Mouse (Mus musculus): ENCODE measurements around the gene Xpo5. TPM values are rescaled to one million over a fixed set of nuclear protein-coding genes. Genes with fewer than 3 reads are reported as not detected.

Gene Xpo5
- polyA plus RNA-seq, 1 experiment from 2014 or later, result 29.9 TPM

DNA sequence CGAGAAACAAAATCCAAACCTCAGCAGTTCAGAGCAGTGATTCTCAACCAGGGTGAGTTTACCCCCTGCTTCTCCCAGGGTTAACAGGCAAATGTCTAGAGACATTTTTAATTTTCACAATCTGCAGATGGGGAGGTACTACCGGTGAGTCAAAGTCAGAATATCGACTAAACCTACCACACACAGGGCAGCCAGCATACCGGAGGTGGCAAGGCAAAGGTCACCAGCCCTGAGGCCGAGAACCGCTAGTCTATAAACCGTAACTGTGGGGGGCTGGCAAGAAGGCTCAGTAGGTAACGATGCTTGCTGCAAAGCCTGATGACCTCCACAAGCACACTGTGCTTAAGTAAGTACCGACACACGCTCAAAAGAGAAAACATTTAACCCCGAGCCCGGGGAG, 62.9 kb downstream of the Xpo5 start:
- no peaks in the 10 kb centered on the region for H3K27me3 ChIP-seq (replicated peaks)
- WGBS, result 89% methylated on average over 12 of the region's 12 CpGs
- H3K9ac ChIP-seq (replicated peaks), result no peak overlapping the region
- no peak; the same call in 1 of the 2 replicates for ATAC-seq (ENCODE audit: low FRiP score)
- H3K4me1 ChIP-seq, result 0 out of 2 replicates have a peak, but pooled peaks cover 3% of the 10 kb centered on the region
- H3K4me2 ChIP-seq, result no peak overlapping the region
- no peak overlapping the region for H3K4me3 ChIP-seq (replicated peaks)
- H3K27ac ChIP-seq (replicated peaks), result no peak overlapping the region
- H3K36me3 ChIP-seq, result peaks cover 41% of the 10 kb centered on the region
- H3K9me3 ChIP-seq (replicated peaks), result no peaks in the 10 kb centered on the region

DNA sequence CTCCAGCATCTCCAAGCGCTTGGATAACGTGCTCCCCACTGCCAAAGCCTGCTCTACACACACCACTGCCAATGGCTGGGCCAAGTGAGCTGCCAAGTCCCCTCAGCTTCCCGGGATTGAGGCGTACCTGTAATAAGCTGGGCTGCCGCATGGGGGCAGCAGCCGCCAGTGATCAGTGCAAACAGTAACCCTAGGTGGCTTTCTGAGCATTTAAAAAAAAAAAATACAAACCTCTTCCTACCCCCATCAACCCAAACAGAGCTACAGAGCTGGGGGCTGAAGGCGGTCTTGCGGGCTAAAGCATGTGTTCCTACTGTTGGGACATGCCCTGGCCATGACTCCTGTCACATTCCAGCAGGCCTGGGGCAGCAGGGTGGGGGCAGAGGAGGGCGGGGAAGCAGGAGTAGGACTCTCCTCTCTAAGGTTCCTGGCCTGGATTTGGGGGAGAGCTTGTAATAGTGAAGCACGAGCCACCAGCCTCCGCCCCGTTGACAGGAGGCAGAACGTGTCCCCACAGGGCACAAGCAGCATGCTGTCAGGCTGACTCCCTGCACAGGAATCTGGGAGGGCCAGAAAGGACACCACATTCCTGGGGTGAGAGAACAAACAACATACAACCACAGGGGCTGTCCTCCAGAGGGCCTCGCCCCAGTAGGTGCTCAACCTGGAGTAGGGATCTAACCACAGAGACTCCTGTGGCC, 63.5 kb downstream of the Xpo5 start:
- no peak overlapping the region for H3K4me3 ChIP-seq (replicated peaks)
- H3K36me3 ChIP-seq, result peaks cover 41% of the 10 kb centered on the region
- peak; percentile 58 for ATAC-seq (ENCODE audit: low FRiP score)
- no peak overlapping the region for H3K4me2 ChIP-seq
- WGBS, result 34% methylated on average over 14 of the region's 14 CpGs
- no peaks in the 10 kb centered on the region for H3K27me3 ChIP-seq (replicated peaks)
- H3K4me1 ChIP-seq, result 0 out of 2 replicates have a peak, but pooled peaks cover 3% of the 10 kb centered on the region
- H3K9me3 ChIP-seq (replicated peaks), result no peaks in the 10 kb centered on the region
- no peak overlapping the region for H3K9ac ChIP-seq (replicated peaks)
- no peak overlapping the region for H3K27ac ChIP-seq (replicated peaks)

GRCm38 (mm10) chr17:46266986-46267385, 64.4 kb downstream of the Xpo5 start:
- WGBS, result 62% methylated on average over 6 of the region's 6 CpGs
- no peak overlapping the region for H3K9ac ChIP-seq (replicated peaks)
- H3K27ac ChIP-seq (replicated peaks), result no peak overlapping the region
- H3K9me3 ChIP-seq (replicated peaks), result no peaks in the 10 kb centered on the region
- H3K27me3 ChIP-seq (replicated peaks), result no peaks in the 10 kb centered on the region
- H3K4me1 ChIP-seq, result 0 out of 2 replicates have a peak, but pooled peaks cover 3% of the 10 kb centered on the region
- ATAC-seq (ENCODE audit: low FRiP score), result no peak
- H3K4me2 ChIP-seq, result no peak overlapping the region
- no peak overlapping the region for H3K4me3 ChIP-seq (replicated peaks)
- H3K36me3 ChIP-seq, result peaks cover 41% of the 10 kb centered on the region

DNA sequence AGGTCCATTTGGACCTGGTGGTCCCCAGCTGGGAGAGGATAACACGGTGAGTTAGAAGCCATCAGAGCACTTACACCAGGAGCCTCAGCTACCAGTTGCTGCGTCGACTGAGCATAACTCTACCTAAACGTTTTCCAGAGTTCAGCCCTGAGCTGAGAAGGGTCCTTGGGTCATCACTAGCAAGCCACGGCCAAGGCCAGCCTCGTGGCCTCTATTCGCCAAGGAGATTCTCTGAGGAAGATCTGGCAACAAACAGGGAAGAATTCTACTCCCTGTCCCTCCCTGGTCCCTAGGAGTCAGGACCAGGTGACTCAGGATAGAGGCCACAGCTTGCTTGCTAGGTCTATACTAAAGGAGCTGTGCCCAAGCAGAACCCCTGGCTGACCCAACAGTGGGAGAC, 64.9 kb downstream of the Xpo5 start:
- H3K9me3 ChIP-seq (replicated peaks), result no peaks in the 10 kb centered on the region
- H3K4me2 ChIP-seq, result no peak overlapping the region
- no peak overlapping the region for H3K4me3 ChIP-seq (replicated peaks)
- 0 out of 2 replicates have a peak, but pooled peaks cover 3% of the 10 kb centered on the region for H3K4me1 ChIP-seq
- ATAC-seq (ENCODE audit: low FRiP score), result no peak
- no peaks in the 10 kb centered on the region for H3K27me3 ChIP-seq (replicated peaks)
- H3K27ac ChIP-seq (replicated peaks), result no peak overlapping the region
- 91% methylated on average over 7 of the region's 7 CpGs for WGBS
- no peak overlapping the region for H3K9ac ChIP-seq (replicated peaks)
- H3K36me3 ChIP-seq, result peaks cover 35% of the 10 kb centered on the region

DNA sequence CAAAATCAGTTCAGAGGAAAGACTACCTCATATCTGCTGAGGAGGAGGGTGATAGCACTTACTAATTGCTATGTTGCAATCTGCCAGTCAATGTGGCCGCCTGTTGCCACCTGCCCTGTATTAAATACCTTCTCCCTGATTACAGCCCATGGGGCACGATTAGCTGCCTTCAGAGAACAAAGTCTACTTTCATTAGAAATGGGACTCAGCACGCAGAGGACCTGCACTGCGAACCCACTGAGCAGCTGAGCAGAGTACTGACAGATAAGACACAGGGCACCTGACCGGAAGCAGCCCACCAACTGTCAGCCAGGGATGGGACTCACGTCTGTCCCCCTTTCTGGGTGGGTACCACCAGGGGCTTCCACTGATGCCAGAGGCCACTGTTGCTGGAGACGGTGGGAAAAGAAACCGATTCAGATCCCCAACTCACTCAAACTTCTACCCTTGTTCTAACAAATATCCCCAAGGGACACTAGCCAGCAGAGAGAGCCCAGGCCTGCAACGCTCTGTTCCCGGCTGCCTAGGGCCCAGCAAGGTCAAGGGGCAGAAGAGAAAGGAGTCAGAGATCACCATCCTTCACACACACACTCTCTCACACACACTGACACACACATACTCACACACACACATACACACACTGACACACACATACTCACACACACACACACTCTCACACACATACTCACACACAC, 65.6 kb downstream of the Xpo5 start:
- no peak for ATAC-seq (ENCODE audit: low FRiP score)
- Histone ChIP-seq H3K27me3 (replicated peaks) (no peaks in the 10 kb centered on the region), H3K4me1 (0 out of 2 replicates have a peak, but pooled peaks cover 3% of the 10 kb centered on the region), H3K27ac (replicated peaks) (no peak overlapping the region), H3K4me2 (no peak overlapping the region), H3K36me3 (peaks cover 29% of the 10 kb centered on the region), H3K4me3 (replicated peaks) (no peak overlapping the region), H3K9ac (replicated peaks) (no peak overlapping the region), H3K9me3 (replicated peaks) (no peaks in the 10 kb centered on the region)
- WGBS, result 86% methylated on average over 10 of the region's 10 CpGs

DNA sequence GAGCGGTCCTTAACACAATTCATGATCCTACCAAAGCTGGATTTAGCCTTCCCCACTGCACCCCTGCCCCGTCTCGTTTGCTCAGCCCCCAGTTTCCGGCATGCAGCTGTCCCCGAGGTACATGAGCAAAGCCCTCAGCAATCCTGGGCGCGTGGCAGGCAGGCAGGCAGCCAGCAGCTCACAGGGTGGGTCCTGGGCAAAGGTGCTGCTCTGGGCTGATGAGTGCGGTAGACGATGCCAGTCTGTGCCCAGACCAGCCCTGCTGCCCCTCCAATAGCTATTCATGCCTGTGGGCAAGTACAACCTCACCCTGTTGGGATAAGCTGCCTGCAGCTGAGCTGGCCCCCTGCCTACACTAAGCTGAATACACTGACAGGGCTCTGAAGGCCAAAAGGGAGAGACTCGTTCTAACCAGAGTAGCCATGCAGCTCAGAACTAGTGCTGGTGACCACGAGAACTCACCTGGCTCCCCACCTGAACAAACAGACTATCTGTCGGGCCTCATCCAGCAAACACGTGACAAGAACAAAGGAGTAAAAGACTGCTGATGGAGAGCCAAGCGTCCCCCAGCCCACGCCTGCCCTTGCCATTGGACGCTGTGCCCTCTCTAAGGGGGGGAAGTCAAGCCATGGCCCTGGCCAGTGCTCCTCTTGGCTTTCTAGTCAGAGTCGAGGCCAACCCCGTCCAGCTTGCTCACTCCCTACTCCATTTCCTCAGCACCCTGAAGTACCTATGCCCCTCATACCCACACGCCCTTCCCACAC, 67.4 kb downstream of the Xpo5 start:
- Histone ChIP-seq H3K4me2 (no peak overlapping the region), H3K9ac (replicated peaks) (no peak overlapping the region), H3K4me3 (replicated peaks) (no peak overlapping the region), H3K4me1 (0 out of 2 replicates have a peak, but pooled peaks cover 5% of the 10 kb centered on the region), H3K27ac (replicated peaks) (no peak overlapping the region), H3K9me3 (replicated peaks) (no peaks in the 10 kb centered on the region), H3K36me3 (peaks cover 14% of the 10 kb centered on the region), H3K27me3 (replicated peaks) (no peaks in the 10 kb centered on the region)
- WGBS, result 84% methylated on average over 19 of the region's 19 CpGs
- ATAC-seq (ENCODE audit: low FRiP score), result no peak

DNA sequence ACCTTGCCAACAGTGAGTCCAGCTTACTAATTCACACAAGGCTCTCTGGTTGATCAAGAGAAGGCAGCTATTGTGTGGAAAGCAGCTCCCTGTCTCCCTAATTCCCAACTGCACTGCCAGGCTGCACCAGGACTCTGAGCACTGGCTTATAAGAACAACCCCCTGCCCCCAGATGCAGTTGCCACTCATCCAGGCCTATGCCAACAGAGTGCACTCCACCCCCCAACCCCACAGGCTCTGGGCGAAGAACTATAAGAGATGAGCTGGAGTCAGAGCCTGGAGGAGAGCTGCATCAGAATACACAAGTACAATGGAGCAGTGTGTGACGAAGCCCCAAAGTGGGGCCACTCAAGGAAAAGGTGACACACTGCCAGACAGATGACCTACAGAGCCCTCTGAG, 69.5 kb downstream of the Xpo5 start:
- Histone ChIP-seq H3K27ac (replicated peaks) (no peak overlapping the region), H3K9me3 (replicated peaks) (no peaks in the 10 kb centered on the region), H3K4me1 (0 out of 2 replicates have a peak, but pooled peaks cover 2% of the 10 kb centered on the region), H3K27me3 (replicated peaks) (no peaks in the 10 kb centered on the region), H3K4me2 (no peak overlapping the region), H3K36me3 (peaks cover 14% of the 10 kb centered on the region), H3K9ac (replicated peaks) (no peak overlapping the region), H3K4me3 (replicated peaks) (no peak overlapping the region)
- ATAC-seq (ENCODE audit: low FRiP score), result no peak
- WGBS, result 74% methylated on average over 2 of the region's 2 CpGs

DNA sequence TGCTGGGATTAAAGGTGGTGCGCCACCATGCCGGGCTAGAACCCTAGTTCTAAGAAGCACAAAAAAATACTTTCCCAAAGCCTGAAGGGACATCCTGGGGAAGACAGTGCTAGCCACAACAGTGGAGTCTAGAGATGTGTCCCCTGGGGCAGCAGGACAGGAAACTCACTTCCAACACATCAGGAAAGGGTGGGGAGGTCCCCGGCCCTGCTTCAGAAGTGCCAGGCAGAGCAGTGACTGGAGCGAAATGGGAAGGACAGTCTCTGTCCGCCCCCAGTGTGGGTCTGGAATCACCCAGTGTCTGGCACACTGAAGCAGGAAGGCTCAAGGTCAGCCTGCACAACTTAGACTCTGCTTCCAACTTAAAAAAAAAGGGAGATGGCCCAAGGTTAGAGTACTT, 70.1 kb downstream of the Xpo5 start:
- no peak for ATAC-seq (ENCODE audit: low FRiP score)
- 90% methylated on average over 5 of the region's 5 CpGs for WGBS
- no peaks in the 10 kb centered on the region for H3K27me3 ChIP-seq (replicated peaks)
- H3K36me3 ChIP-seq, result peaks cover 14% of the 10 kb centered on the region
- no peak overlapping the region for H3K27ac ChIP-seq (replicated peaks)
- no peak overlapping the region for H3K4me3 ChIP-seq (replicated peaks)
- H3K9ac ChIP-seq (replicated peaks), result no peak overlapping the region
- H3K4me1 ChIP-seq, result 0 out of 2 replicates have a peak, but pooled peaks cover 2% of the 10 kb centered on the region
- H3K4me2 ChIP-seq, result no peak overlapping the region
- H3K9me3 ChIP-seq (replicated peaks), result no peaks in the 10 kb centered on the region

GRCm38 (mm10) chr17:46273803-46274236, 71.2 kb downstream of the Xpo5 start:
- no peak for ATAC-seq (ENCODE audit: low FRiP score)
- 79% methylated on average over 1 of the region's 1 CpGs for WGBS

DNA sequence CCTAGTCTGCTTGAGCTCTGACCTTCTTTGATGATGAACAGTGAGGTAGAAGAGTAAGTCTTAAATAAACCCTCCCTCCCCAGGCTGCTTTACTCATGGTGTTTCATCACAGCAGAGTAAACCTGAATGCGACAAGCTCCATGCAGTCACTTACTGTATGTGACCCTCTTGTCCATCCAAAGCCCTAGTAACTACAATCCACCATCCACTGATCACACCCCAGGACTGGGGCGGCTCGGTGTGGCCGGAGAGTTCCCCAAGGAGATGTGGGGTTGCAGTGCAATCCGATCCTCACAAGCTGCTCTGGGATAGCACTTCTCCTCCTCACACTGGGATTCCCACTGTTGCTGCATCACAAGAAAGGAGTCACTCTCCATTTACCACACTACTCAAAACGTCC, 71.9 kb downstream of the Xpo5 start:
- Histone ChIP-seq H3K36me3 (peaks cover 25% of the 10 kb centered on the region), H3K4me2 (no peak overlapping the region), H3K9me3 (replicated peaks) (no peaks in the 10 kb centered on the region), H3K4me1 (0 out of 2 replicates have a peak, but pooled peaks cover 2% of the 10 kb centered on the region), H3K27ac (replicated peaks) (no peak overlapping the region), H3K27me3 (replicated peaks) (no peaks in the 10 kb centered on the region), H3K9ac (replicated peaks) (no peak overlapping the region), H3K4me3 (replicated peaks) (no peak overlapping the region)
- no peak for ATAC-seq (ENCODE audit: low FRiP score)
- 85% methylated on average over 6 of the region's 6 CpGs for WGBS

More at GRCm38 (mm10) chr17:46273803-46274236, 71.2 kb downstream of the Xpo5 start:
- H3K36me3 ChIP-seq, result peaks cover 19% of the 10 kb centered on the region
- H3K4me3 ChIP-seq (replicated peaks), result no peak overlapping the region
- H3K4me2 ChIP-seq, result no peak overlapping the region
- no peaks in the 10 kb centered on the region for H3K27me3 ChIP-seq (replicated peaks)
- H3K9ac ChIP-seq (replicated peaks), result no peak overlapping the region
- 0 out of 2 replicates have a peak, but pooled peaks cover 2% of the 10 kb centered on the region for H3K4me1 ChIP-seq
- no peaks in the 10 kb centered on the region for H3K9me3 ChIP-seq (replicated peaks)
- no peak overlapping the region for H3K27ac ChIP-seq (replicated peaks)

GRCm38 (mm10) chr17:46275034-46275433, 72.5 kb downstream of the Xpo5 start:
- no peak overlapping the region for H3K4me3 ChIP-seq (replicated peaks)
- H3K27me3 ChIP-seq (replicated peaks), result no peaks in the 10 kb centered on the region
- H3K36me3 ChIP-seq, result peaks cover 25% of the 10 kb centered on the region
- no peak overlapping the region for H3K4me2 ChIP-seq
- no peaks in the 10 kb centered on the region for H3K9me3 ChIP-seq (replicated peaks)
- no peak for ATAC-seq (ENCODE audit: low FRiP score)
- 0 out of 2 replicates have a peak, but pooled peaks cover 2% of the 10 kb centered on the region for H3K4me1 ChIP-seq
- no peak overlapping the region for H3K27ac ChIP-seq (replicated peaks)
- 93% methylated on average over 6 of the region's 6 CpGs for WGBS
- no peak overlapping the region for H3K9ac ChIP-seq (replicated peaks)
